Mouse (Mus musculus): ENCODE results near the gene Pde4a. TPM values are rescaled to one million over a fixed set of nuclear protein-coding genes. Genes with fewer than 3 reads are reported as not detected.

The Pde4a gene
- polyA plus RNA-seq, 1 experiment = 12.4 TPM

- Histone ChIP-seq H3K4me1 (ENCODE audit: control insufficient read depth, insufficient read depth, insufficient read length) (peaks cover 16% of the 10 kb centered on the region), H3K36me3 (ENCODE audit: control insufficient read depth, insufficient read depth, low read length) (no peaks in the 10 kb centered on the region), H3K27me3 (ENCODE audit: control insufficient read depth, insufficient read depth, low read length) (peaks cover 9% of the 10 kb centered on the region), H3K27ac (ENCODE audit: insufficient read depth, low read length) (no peak overlapping the region), H3K4me3 (ENCODE audit: extremely low read depth, insufficient read depth, insufficient read length) (no peak overlapping the region)
- TF ChIP-seq POLR2A (IDR thresholded peaks at IDR 0.05; ENCODE audit: low read depth, low read length) (no peak), CTCF (IDR thresholded peaks at IDR 0.05; ENCODE audit: extremely low read depth, insufficient read depth, insufficient read length, insufficient replicate concordance) (peak; percentile 93; the same call in 1 of the 2 replicates)
- 3% methylated on average over 11 of the region's 11 CpGs for whole genome bisulfite sequencing
- peak; percentile 82 for DNase-seq (ENCODE audit: low read depth in 1 of 2, low spot score in 2 of 2)
These were observed 75.8 kb downstream of the Pde4a start for GRCm38 (mm10) chr9:21241343-21241742.

DNA sequence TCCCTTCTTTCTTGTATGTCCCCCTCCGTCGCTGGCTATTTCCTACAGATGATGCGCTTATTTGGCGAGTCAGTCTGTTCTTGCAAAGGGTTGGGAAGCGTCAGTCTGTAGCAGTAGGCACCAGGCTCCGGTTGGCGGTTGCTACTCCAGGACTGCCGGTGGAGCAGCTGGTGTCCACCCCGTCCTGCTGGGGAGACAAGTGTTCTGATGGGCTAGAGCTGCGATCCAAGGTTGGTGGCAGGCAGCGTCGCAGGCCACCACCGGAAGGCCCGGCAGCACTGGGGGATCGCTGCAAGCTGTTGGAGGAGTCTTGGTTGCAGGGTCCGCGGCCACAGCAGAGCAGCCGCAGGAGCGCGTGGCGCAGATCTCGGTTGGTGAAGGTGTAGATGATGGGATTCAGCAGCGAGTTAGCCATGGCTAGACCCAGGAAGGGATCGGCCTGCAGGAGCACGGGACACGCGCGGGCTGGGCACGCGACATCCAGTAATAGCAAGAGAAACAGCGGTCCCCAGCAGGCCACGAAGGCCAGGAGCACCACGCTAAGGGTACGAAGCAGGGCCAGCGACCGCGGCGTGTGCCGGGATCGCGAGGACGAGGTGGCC lies 78.4 kb downstream of the Pde4a start:
- H3K27me3 ChIP-seq (ENCODE audit: control insufficient read depth, insufficient read depth, low read length) = peaks cover 18% of the 10 kb centered on the region

GRCm38 (mm10) chr9:21244428-21245112 lies 79.1 kb downstream of the Pde4a start:
- Histone ChIP-seq H3K27ac (ENCODE audit: insufficient read depth, low read length) (no peak overlapping the region), H3K4me1 (ENCODE audit: control insufficient read depth, insufficient read depth, insufficient read length) (peaks cover 9% of the 10 kb centered on the region), H3K36me3 (ENCODE audit: control insufficient read depth, insufficient read depth, low read length) (no peaks in the 10 kb centered on the region), H3K27me3 (ENCODE audit: control insufficient read depth, insufficient read depth, low read length) (peaks cover 18% of the 10 kb centered on the region), H3K4me3 (ENCODE audit: extremely low read depth, insufficient read depth, insufficient read length) (peak overlapping the region; percentile 27; the same call in 1 of the 2 replicates)
- DNase-seq (ENCODE audit: low read depth in 1 of 2, low spot score in 2 of 2) = no peak
- WGBS = 2% methylated on average over 72 of the region's 72 CpGs
- TF ChIP-seq CTCF (IDR thresholded peaks at IDR 0.05; ENCODE audit: extremely low read depth, insufficient read depth, insufficient read length, insufficient replicate concordance) = no peak
- TF ChIP-seq POLR2A (IDR thresholded peaks at IDR 0.05; ENCODE audit: low read depth, low read length) = no peak

More for the DNA sequence above, 78.4 kb downstream of the Pde4a start:
- TF ChIP-seq POLR2A (IDR thresholded peaks at IDR 0.05; ENCODE audit: low read depth, low read length) = no peak
- TF ChIP-seq CTCF (IDR thresholded peaks at IDR 0.05; ENCODE audit: extremely low read depth, insufficient read depth, insufficient read length, insufficient replicate concordance) = no peak
- Histone ChIP-seq H3K36me3 (ENCODE audit: control insufficient read depth, insufficient read depth, low read length) (no peaks in the 10 kb centered on the region), H3K4me3 (ENCODE audit: extremely low read depth, insufficient read depth, insufficient read length) (peak overlapping the region; percentile 27; the same call in 1 of the 2 replicates), H3K27ac (ENCODE audit: insufficient read depth, low read length) (no peak overlapping the region), H3K4me1 (ENCODE audit: control insufficient read depth, insufficient read depth, insufficient read length) (peaks cover 9% of the 10 kb centered on the region)
- 16% methylated on average over 42 of the region's 42 CpGs for WGBS
- DNase-seq (ENCODE audit: low read depth in 1 of 2, low spot score in 2 of 2) = no peak

DNA sequence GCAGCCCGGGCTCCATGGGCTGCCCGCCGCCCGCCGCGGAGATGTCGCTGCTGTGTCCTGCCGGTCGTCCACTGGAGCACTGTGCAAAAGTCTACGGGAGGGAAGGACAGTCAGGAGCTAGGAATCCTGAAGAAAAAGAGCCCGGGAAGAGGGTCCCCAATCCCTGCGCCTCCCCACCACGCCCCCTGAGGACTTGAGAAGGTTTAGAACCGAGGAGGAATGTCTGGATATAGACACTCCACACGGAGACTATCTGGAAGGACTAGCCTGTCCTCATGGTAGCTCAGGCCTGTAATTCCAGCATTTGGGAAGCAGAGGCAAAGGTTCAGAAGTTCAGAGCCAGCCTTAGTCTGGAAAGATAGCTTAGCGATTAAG lies 79.6 kb downstream of the Pde4a start:
- TF ChIP-seq POLR2A (IDR thresholded peaks at IDR 0.05; ENCODE audit: low read depth, low read length) = no peak
- TF ChIP-seq CTCF (IDR thresholded peaks at IDR 0.05; ENCODE audit: extremely low read depth, insufficient read depth, insufficient read length, insufficient replicate concordance) = no peak
- WGBS = 11% methylated on average over 16 of the region's 16 CpGs
- no peak for DNase-seq (ENCODE audit: low read depth in 1 of 2, low spot score in 2 of 2)
- Histone ChIP-seq H3K27ac (ENCODE audit: insufficient read depth, low read length) (no peak overlapping the region), H3K4me1 (ENCODE audit: control insufficient read depth, insufficient read depth, insufficient read length) (peaks cover 9% of the 10 kb centered on the region), H3K36me3 (ENCODE audit: control insufficient read depth, insufficient read depth, low read length) (no peaks in the 10 kb centered on the region), H3K4me3 (ENCODE audit: extremely low read depth, insufficient read depth, insufficient read length) (no peak overlapping the region; the same call in 1 of the 2 replicates), H3K27me3 (ENCODE audit: control insufficient read depth, insufficient read depth, low read length) (peaks cover 18% of the 10 kb centered on the region)

DNA sequence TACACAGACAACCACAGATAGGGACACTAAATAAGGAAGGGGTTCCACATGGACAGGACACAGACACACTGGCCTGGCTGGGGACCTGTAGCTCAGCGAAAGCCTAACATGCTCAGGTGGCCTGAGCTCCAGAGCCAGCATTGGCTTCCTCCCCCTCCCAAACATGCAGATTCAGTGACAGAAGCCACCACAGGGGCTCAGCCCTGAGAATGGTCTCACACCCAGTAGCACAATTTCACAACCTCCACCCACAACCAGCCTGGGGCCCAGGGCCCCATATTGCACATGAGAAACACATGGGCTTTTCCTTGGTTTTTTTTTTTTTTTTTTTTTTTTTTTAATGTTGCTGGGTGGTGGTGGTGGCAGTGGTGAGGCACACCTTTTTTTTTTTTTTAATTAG lies 80.8 kb downstream of the Pde4a start:
- 91% methylated on average over 1 of the region's 1 CpGs for WGBS
- peaks cover 9% of the 10 kb centered on the region for H3K4me1 ChIP-seq (ENCODE audit: control insufficient read depth, insufficient read depth, insufficient read length)
- DNase-seq (ENCODE audit: low read depth in 1 of 2, low spot score in 2 of 2) = no peak
- H3K4me3 ChIP-seq (ENCODE audit: extremely low read depth, insufficient read depth, insufficient read length) = no peak overlapping the region
- H3K36me3 ChIP-seq (ENCODE audit: control insufficient read depth, insufficient read depth, low read length) = no peaks in the 10 kb centered on the region
- H3K27me3 ChIP-seq (ENCODE audit: control insufficient read depth, insufficient read depth, low read length) = peaks cover 18% of the 10 kb centered on the region
- TF ChIP-seq POLR2A (IDR thresholded peaks at IDR 0.05; ENCODE audit: low read depth, low read length) (no peak), CTCF (IDR thresholded peaks at IDR 0.05; ENCODE audit: extremely low read depth, insufficient read depth, insufficient read length, insufficient replicate concordance) (no peak)
- no peak overlapping the region for H3K27ac ChIP-seq (ENCODE audit: insufficient read depth, low read length)

- H3K36me3 ChIP-seq (ENCODE audit: control insufficient read depth, insufficient read depth, low read length) = no peaks in the 10 kb centered on the region
- no peak within 1 kb of the TSS for H3K27ac ChIP-seq (ENCODE audit: insufficient read depth, low read length)
- WGBS = 3% methylated on average over 28 of the region's 30 CpGs
- DNase-seq (ENCODE audit: low read depth in 1 of 2, low spot score in 2 of 2) = no peak
- H3K27me3 ChIP-seq (ENCODE audit: control insufficient read depth, insufficient read depth, low read length) = peaks cover 18% of the 10 kb centered on the region
- H3K4me1 ChIP-seq (ENCODE audit: control insufficient read depth, insufficient read depth, insufficient read length) = peaks cover 9% of the 10 kb centered on the region
- H3K4me3 ChIP-seq (ENCODE audit: extremely low read depth, insufficient read depth, insufficient read length) = no peak within 1 kb of the TSS
- no peak for TF ChIP-seq POLR2A (IDR thresholded peaks at IDR 0.05; ENCODE audit: low read depth, low read length)
- TF ChIP-seq CTCF (IDR thresholded peaks at IDR 0.05; ENCODE audit: extremely low read depth, insufficient read depth, insufficient read length, insufficient replicate concordance) = no peak
These were observed 82.8 kb downstream of the Pde4a start, which contains the start of gene S1pr5 for GRCm38 (mm10) chr9:21248326-21248725. TSS of gene S1pr5 (minus strand) at chr9:21248443.

All from spleen, adult 2 months (tissue).